Mouse (Mus musculus) heart, embryonic 12.5 days (tissue): ENCODE measurements around the gene Fam229a. TPM values are rescaled to one million over a fixed set of nuclear protein-coding genes. Genes with fewer than 3 reads are reported as not detected.

Experiments
- ATAC-seq: fragments of 200-750 bp; cut with Nextera tagmentation; 2 replicates; pipeline ENCODE4 v1.8.0; 2017; ENCODE audit warnings: moderate TSS enrichment, moderate library complexity; ENCODE audit not compliant: insufficient number of reproducible peaks, low FRiP score
- H3K27ac ChIP-seq: fragments of 300-500 bp; sonication (generic); 2 replicates; pipeline ENCODE4 v1.5.1; 2016; ENCODE audit warnings: mild to moderate bottlenecking, moderate library complexity; ENCODE audit not compliant: poor library complexity, severe bottlenecking
- H3K27me3 ChIP-seq: fragments of 300-500 bp; sonication (generic); replicated peaks from 2 replicates; pipeline ENCODE4 v1.6.1; 2016; ENCODE audit warnings: mild to moderate bottlenecking, moderate library complexity
- H3K36me3 ChIP-seq: fragments of 300-500 bp; sonication (generic); 2 replicates; pipeline ENCODE4 v1.6.1; 2016; ENCODE audit warnings: mild to moderate bottlenecking, moderate library complexity
- H3K4me1 ChIP-seq: fragments of 300-500 bp; sonication (generic); replicated peaks from 2 replicates; pipeline ENCODE4 v1.6.1; 2016; ENCODE audit warnings: mild to moderate bottlenecking
- H3K4me2 ChIP-seq: fragments of 300-500 bp; sonication (generic); 2 replicates; pipeline ENCODE4 v1.6.1; 2016; ENCODE audit warnings: mild to moderate bottlenecking, moderate library complexity
- H3K4me3 ChIP-seq: fragments of 300-500 bp; sonication (generic); 2 replicates; pipeline ENCODE4 v1.5.1; 2016; ENCODE audit warnings: mild to moderate bottlenecking
- H3K9ac ChIP-seq: fragments of 300-500 bp; sonication (generic); 2 replicates; pipeline ENCODE4 v1.6.1; 2016; ENCODE audit warnings: mild to moderate bottlenecking, moderate library complexity
- H3K9me3 ChIP-seq: fragments of 300-500 bp; sonication (generic); replicated peaks from 2 replicates; pipeline ENCODE4 v1.6.1; 2016; ENCODE audit warnings: mild to moderate bottlenecking, moderate library complexity
- WGBS: fragments of 180-500 bp; shearing (Covaris S2); methylation state at CpG from one replicate; pipeline ENCODE4 v1.1.7; 2016; 5-methylcytosine and 5-hydroxymethylcytosine counted together
- polyA plus RNA-seq: library from polyadenylated mRNA; unstranded; fragments of >200 nt; fragmentation: Nextera tagmentation; extraction: Ambion mirVana; gene quantifications from 2 replicates; pipeline ENCODE4 v1.2.1, GENCODE M21; 2016

Gene Fam229a
- polyA plus RNA-seq, 1 experiment from 2014 or later: 0.32 TPM

- Histone ChIP-seq H3K4me1 (peaks cover 20% of the 10 kb centered on the region), H3K4me2 (no peak overlapping the region), H3K9ac (no peak overlapping the region), H3K27ac (no peak overlapping the region), H3K4me3 (no peak overlapping the region), H3K36me3 (peaks cover 42% of the 10 kb centered on the region), H3K27me3 (no peaks in the 10 kb centered on the region), H3K9me3 (no peaks in the 10 kb centered on the region)
- ATAC-seq: no peak
- WGBS: 85% methylated on average over 6 of the region's 6 CpGs
Observed at GRCm38 (mm10) chr4:129540012-129540411, 49.0 kb downstream of the Fam229a start.

Other genes starting within 250 kb of the Fam229a start
- gene C77080, start 229.8 kb upstream of the Fam229a start, polyA plus RNA-seq: 1.2 and 1.6 TPM in 2 replicates
- 1.1 and 1.3 TPM in 2 replicates for gene Sync, start 203.6 kb upstream of the Fam229a start, polyA plus RNA-seq
- gene Rbbp4, start 155.8 kb upstream of the Fam229a start, polyA plus RNA-seq: 342 TPM in 2 replicates
- gene Zbtb8os, start 155.5 kb upstream of the Fam229a start, polyA plus RNA-seq: 46.7 and 51.1 TPM in 2 replicates
- 11.1 and 11.8 TPM in 2 replicates for gene Zbtb8a, start 113.1 kb upstream of the Fam229a start, polyA plus RNA-seq
- 5.7 and 5.9 TPM in 2 replicates for gene Zbtb8b, start 50.3 kb upstream of the Fam229a start, polyA plus RNA-seq
- 25.6 and 26.8 TPM in 2 replicates for gene Bsdc1, start 29.6 kb upstream of the Fam229a start, polyA plus RNA-seq
- not detected in 2 replicates for gene Tssk3, start 168 bp upstream of the Fam229a start, polyA plus RNA-seq
- gene Marcksl1, start 22.4 kb downstream of the Fam229a start, polyA plus RNA-seq: 515 and 518 TPM in 2 replicates
- gene Hdac1, start 51.5 kb downstream of the Fam229a start, polyA plus RNA-seq: 140 and 146 TPM in 2 replicates
- gene Lck, start 82.5 kb downstream of the Fam229a start, polyA plus RNA-seq: 3.5 and 4.1 TPM in 2 replicates
- 4.3 and 4.7 TPM in 2 replicates for gene Fam167b, start 87.4 kb downstream of the Fam229a start, polyA plus RNA-seq
- 155 and 156 TPM in 2 replicates for gene Eif3i, start 109.5 kb downstream of the Fam229a start, polyA plus RNA-seq
- gene Tmem234, start 109.5 kb downstream of the Fam229a start, polyA plus RNA-seq: 139 and 153 TPM in 2 replicates
- 0.82 and 1.4 TPM in 2 replicates for gene Dcdc2b, start 123.1 kb downstream of the Fam229a start, polyA plus RNA-seq
- gene Iqcc, start 127.9 kb downstream of the Fam229a start, polyA plus RNA-seq: 18.6 and 20.0 TPM in 2 replicates
- 42.3 and 44.2 TPM in 2 replicates for gene Ccdc28b, start 132.8 kb downstream of the Fam229a start, polyA plus RNA-seq
- gene Txlna, start 149.9 kb downstream of the Fam229a start, polyA plus RNA-seq: 58.8 and 59.4 TPM in 2 replicates
- gene Kpna6, start 181.6 kb downstream of the Fam229a start, polyA plus RNA-seq: 16.8 and 17.0 TPM in 2 replicates
- gene Tmem39b, start 205.6 kb downstream of the Fam229a start, polyA plus RNA-seq: 5.8 and 7.7 TPM in 2 replicates